Mouse (Mus musculus): ENCODE measurements at regions not wholly inside any gene's neighbourhood (a gene's known extent, or its start where the extent isn't known, plus 50 kb on each side); places are given as distances from the start of the nearest gene placed in this dataset.

DNA sequence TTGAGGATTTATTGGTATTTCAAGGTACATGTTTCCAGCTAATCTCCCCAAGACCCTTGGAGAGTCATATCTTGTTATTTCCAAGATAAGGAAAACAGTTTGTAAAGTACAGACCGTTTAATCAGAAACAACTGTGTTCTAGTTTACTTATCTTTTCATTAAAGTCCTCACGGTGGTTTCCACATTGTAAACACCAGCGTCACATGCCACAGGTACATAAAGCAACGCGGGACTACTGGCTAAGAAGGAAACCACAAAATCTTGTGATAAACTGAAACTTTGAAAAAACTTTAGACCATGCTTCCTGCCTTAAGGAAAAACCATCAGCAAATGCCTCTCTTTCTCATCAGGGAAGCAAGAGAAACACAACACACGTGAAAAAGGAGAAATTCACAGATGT is 522.4 kb upstream of the Fam174a start:
- TF ChIP-seq CTCF (IDR thresholded peaks at IDR 0.05; ENCODE audit: low read depth) = no peak
- TF ChIP-seq EP300 (optimal IDR thresholded peaks at IDR 0.05) = no peak
